Comparison of ENCODE assay signal across 10 mouse cellular contexts in genomic region chr1:177448121-177448561, GRCm38 (mm10). TPM values are rescaled to one million over a fixed set of nuclear protein-coding genes. Genes with fewer than 3 reads are reported as not detected.
DNase-seq lines count a peak whose midpoint lies in the region; ATAC-seq lines count a peak whose summit lies in the region.
"Had no signal": no experiment of that assay in that cellular context is flagged by ENCODE, and none has a peak within 500 bp of the region (broad histone marks: within the 10 kb centered on the region; RNA-seq: fewer than 3 reads in every experiment).

No protein-coding gene starts in this region.

- ATAC-seq in cerebellum, adult (ENCODE audit: insufficient number of reproducible peaks, low FRiP score, low TSS enrichment) = 0 out of 2 replicates have a peak, but pooled peaks have one; percentile 17
- ATAC-seq in forebrain, embryonic 14.5 days = no peak; the same call in 1 of the 2 replicates
- ATAC-seq in midbrain, embryonic 13.5 days = no peak
- no peak for ATAC-seq in intestine, embryonic 15.5 days

- peak overlapping the region; percentile 98 for H3K9ac ChIP-seq in forebrain, embryonic 14.5 days (ENCODE audit: low read length)
- H3K9ac ChIP-seq in midbrain, embryonic 13.5 days (replicated peaks) = peak overlapping the region; percentile 68
- H3K9ac ChIP-seq in intestine, embryonic 15.5 days = no peak overlapping the region
- H3K9ac ChIP-seq: heart, embryonic 12.5 days had no signal

- peaks cover 22% of the 10 kb centered on the region for H3K36me3 ChIP-seq in forebrain, embryonic 14.5 days (ENCODE audit: control insufficient read depth, insufficient read depth, low read length)
- peaks cover 14% of the 10 kb centered on the region for H3K36me3 ChIP-seq in midbrain, embryonic 13.5 days
- H3K36me3 ChIP-seq in intestine, embryonic 15.5 days = peaks cover 9% of the 10 kb centered on the region; the same call in 1 of the 2 replicates

- no peaks in the 10 kb centered on the region for H3K9me3 ChIP-seq in forebrain, embryonic 14.5 days (replicated peaks; ENCODE audit: control insufficient read depth, low read length)
- H3K9me3 ChIP-seq in midbrain, embryonic 13.5 days = no peaks in the 10 kb centered on the region
- no peaks in the 10 kb centered on the region for H3K9me3 ChIP-seq in intestine, embryonic 15.5 days
- H3K9me3 ChIP-seq: heart, embryonic 12.5 days had no signal

- DNase-seq in cerebellum, adult 11 months = no peak
- peak; percentile 67 for DNase-seq in cerebellum, adult 11-12 months
- DNase-seq in forebrain, embryonic 14.5 days (ENCODE audit: low spot score) = no peak
- DNase-seq in gastrocnemius, postnatal 4 days (ENCODE audit: low spot score in 2 of 2) = no peak
- no peak for DNase-seq in urinary bladder, postnatal 25 days (ENCODE audit: low spot score)
- DNase-seq: lung, postnatal 14 days had no signal

- peak overlapping the region; percentile 58 for H3K4me2 ChIP-seq in forebrain, embryonic 14.5 days (ENCODE audit: low read length)
- H3K4me2 ChIP-seq in midbrain, embryonic 13.5 days (replicated peaks) = peak overlapping the region; percentile 82
- H3K4me2 ChIP-seq in intestine, embryonic 15.5 days (replicated peaks) = no peak overlapping the region
- H3K4me2 ChIP-seq: heart, embryonic 12.5 days had no signal

- peak overlapping the region; percentile 85 for H3K4me3 ChIP-seq in forebrain, embryonic 14.5 days (ENCODE audit: low read depth, low read length)
- peak overlapping the region; percentile 86 for H3K4me3 ChIP-seq in midbrain, embryonic 13.5 days (replicated peaks)
- no peak overlapping the region for H3K4me3 ChIP-seq in intestine, embryonic 15.5 days (replicated peaks)
- H3K4me3 ChIP-seq: heart, embryonic 12.5 days had no signal

- peak overlapping the region; percentile 96 for H3K27ac ChIP-seq in forebrain, embryonic 14.5 days (ENCODE audit: low read depth, low read length)
- H3K27ac ChIP-seq in midbrain, embryonic 13.5 days = peak overlapping the region; percentile 79
- no peak overlapping the region for H3K27ac ChIP-seq in intestine, embryonic 15.5 days

- H3K27me3 ChIP-seq in forebrain, embryonic 14.5 days (replicated peaks; ENCODE audit: control insufficient read depth, insufficient read depth, low read length) = no peaks in the 10 kb centered on the region
- H3K27me3 ChIP-seq in midbrain, embryonic 13.5 days = no peaks in the 10 kb centered on the region
- H3K27me3 ChIP-seq in intestine, embryonic 15.5 days (replicated peaks) = no peaks in the 10 kb centered on the region
- H3K27me3 ChIP-seq: heart, embryonic 12.5 days had no signal

- WGBS in forebrain, embryonic 14.5 days = 67% methylated on average over 25 of the region's 25 CpGs
- 70% methylated on average over 25 of the region's 25 CpGs for WGBS in midbrain, embryonic 13.5 days
- WGBS in intestine, embryonic 15.5 days = 90% methylated on average over 25 of the region's 25 CpGs

- H3K4me1 ChIP-seq in forebrain, embryonic 14.5 days (ENCODE audit: control insufficient read depth, insufficient read depth, low read length) = peaks cover 36% of the 10 kb centered on the region
- H3K4me1 ChIP-seq in midbrain, embryonic 13.5 days (replicated peaks) = peaks cover 71% of the 10 kb centered on the region
- peaks cover 12% of the 10 kb centered on the region for H3K4me1 ChIP-seq in intestine, embryonic 15.5 days (replicated peaks)

RNA-seq across cellular contexts. Expression of gene Zbtb18, which starts 6.0 kb away (rescaled TPM):
- 102 and 109 TPM in 2 replicates for polyA plus RNA-seq in forebrain, embryonic 14.5 days (2014; fragmentation: Nextera tagmentation; extraction: Ambion mirVana)
- polyA plus RNA-seq in midbrain, embryonic 13.5 days (2015; fragmentation: Nextera tagmentation; extraction: Ambion mirVana) = 14.0 and 20.6 TPM in 2 replicates
- total RNA-seq in gastrocnemius, postnatal 4 days (2021) = 100 to 1,000 TPM in 1 of 2 experiments, 10 to 100 TPM in 1; 97.8 to 101 TPM
- 2.0 and 2.2 TPM in 2 replicates for polyA plus RNA-seq in intestine, embryonic 15.5 days (2015; fragmentation: Nextera tagmentation; extraction: Ambion mirVana)
